Mouse (Mus musculus): ENCODE results near the gene Rnf138rt1. TPM values are rescaled to one million over a fixed set of nuclear protein-coding genes. Genes with fewer than 3 reads are reported as not detected.

Rnf138rt1 gene
- not detected in 2 replicates for polyA plus RNA-seq (2012; ENCODE audit: low replicate concordance)

GRCm38 (mm10) chrX:163760617-163761434, at the start of gene Rnf138rt1:
Rnf138rt1 (minus strand) TSS chrX:163761329.

Other genes with a start within 250 kb of the Rnf138rt1 start
- not detected in 2 replicates for gene Grpr, start 211.7 kb downstream of the Rnf138rt1 start, polyA plus RNA-seq (2012; ENCODE audit: low replicate concordance)
- 20.4 and 32.9 TPM in 2 replicates for gene Ap1s2, start 147.7 kb upstream of the Rnf138rt1 start, polyA plus RNA-seq (2012; ENCODE audit: low replicate concordance)
- gene Zrsr2, start 197.3 kb upstream of the Rnf138rt1 start, polyA plus RNA-seq (2012; ENCODE audit: low replicate concordance) = 25.4 and 30.3 TPM in 2 replicates

Data from hematopoietic multipotent progenitor cell, adult 10-12 weeks (in vitro differentiated cells).